Mouse (Mus musculus) mouse embryonic stem cell (cell line): ENCODE measurements around the gene Bglap3.
"Not testable (repeated sequence)": the region's sequence is repeated elsewhere in the genome, so short reads cannot be mapped to it uniquely, and the experiment has no call there.

Experiments
- in situ Hi-C, 2 experiments: fragments of 300-500 bp; cut with MboI; formaldehyde crosslinking; loops; 1 replicate in 1 of 2; 3 replicates in 1 of 2; pipeline ENCODE4 v1.14.3; 2019 to 2020; ENCODE audit warnings: low sequenced_read_pairs in 2 of 2, low pct_unique_long_range_greater_than_20kb in 1 of 2, mixed read lengths in 1 of 2; ENCODE audit not compliant: unreplicated experiment in 1 of 2

The Bglap3 gene

DNA sequence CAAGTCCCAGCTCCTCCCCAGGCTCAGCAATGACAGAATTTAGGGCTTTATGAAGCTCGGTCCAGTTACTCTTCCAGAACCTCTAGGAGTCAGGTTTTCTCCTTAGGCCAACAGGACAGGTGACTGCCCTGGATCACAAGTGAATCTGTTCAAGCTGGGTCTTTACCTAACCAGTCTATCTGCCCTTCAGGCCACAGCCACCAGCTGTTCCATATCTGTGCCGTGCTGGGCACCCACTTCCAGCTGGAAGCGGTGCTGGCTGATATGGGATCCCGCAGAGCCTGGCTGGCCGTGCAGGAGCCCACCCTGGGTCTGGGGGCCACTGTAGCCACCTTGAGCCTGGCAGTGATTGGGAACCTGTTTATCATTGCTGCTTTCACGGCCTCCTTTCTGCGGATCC lies 9.8 kb upstream of the Bglap3 start:
- in situ Hi-C loops: not testable (repeated sequence)

DNA sequence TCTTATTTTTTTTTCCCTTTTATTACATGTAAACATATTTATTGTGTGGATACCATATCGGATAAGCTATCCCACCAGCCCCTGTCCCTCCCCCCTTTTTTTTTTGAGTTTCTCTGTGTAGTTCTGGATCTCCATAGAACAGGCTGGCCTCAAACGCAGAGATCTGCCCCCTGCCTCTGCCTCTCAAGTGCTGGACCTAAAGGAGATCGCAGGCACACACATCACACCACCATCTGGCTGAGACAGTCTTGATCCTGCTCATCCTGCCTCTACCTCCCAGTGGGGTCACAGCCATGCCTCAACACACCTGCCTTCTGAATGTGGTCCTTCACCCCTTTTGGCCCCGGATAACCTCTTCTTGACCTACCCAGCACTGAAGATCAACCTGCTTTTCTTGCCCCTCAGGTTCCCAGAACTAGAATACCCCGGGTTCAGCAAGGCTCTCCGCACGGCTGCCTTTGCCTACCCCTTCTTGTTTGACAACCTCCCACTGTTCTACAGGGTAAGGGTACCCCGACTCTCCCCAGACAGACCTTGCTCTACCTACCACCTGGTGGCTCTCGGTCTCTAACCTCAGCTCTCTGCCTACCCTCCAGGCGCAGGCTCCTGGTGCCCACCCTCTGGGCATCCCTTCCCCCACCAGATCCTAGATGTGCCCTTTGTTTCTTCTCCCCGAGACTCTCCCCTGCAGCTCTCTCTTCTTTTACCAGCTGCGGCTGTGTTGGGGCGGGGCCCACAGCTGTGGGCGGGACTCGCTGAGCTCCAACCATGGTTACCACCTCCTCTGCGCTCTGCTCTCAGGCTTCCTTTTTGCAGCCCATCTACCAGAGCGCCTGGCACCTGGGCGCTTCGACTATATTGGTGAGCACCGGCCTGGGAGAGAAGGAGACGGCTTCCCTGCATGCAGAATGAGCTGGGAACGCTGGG lies 9.1 kb upstream of the Bglap3 start:
- in situ Hi-C loops: not testable (repeated sequence)

DNA sequence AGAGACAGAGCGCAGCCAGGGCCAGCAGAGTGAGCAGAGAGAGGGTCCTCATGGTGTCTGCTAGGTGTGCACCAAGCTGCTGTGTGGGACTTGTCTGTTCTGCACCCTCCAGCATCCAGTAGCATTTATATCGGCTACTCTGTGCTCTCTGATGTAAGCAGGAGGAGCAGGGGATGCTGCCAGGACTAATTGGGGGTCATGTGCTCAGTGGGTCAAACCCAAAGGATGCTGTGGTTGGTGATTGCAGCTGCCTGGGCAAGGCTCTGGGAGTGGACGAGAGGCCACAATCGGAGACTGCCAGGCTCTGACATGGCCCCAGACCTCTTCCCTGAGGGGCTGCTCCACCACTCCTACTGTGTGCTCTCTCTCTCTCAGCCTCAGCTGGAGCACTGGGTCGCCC lies 6.1 kb upstream of the Bglap3 start, which contains the start of gene Bglap2:
Bglap2 (minus strand) TSS at position 101 of the 400 bp plus-strand sequence.
- in situ Hi-C loops: not testable (repeated sequence)

DNA sequence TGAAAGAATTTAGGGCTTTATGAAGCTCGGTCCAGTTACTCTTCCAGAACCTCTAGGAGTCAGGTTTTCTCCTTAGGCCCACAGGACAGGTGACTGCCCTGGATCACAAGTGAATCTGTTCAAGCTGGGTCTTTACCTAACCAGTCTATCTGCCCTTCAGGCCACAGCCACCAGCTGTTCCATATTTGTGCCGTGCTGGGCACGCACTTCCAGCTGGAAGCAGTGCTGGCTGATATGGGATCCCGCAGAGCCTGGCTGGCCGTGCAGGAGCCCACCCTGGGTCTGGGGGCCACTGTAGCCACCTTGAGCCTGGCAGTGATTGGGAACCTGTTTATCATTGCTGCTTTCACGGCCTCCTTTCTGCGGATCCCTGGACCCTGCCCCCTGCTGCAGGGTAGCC lies 4.1 kb upstream of the Bglap3 start:
- in situ Hi-C loops: not testable (repeated sequence)

DNA sequence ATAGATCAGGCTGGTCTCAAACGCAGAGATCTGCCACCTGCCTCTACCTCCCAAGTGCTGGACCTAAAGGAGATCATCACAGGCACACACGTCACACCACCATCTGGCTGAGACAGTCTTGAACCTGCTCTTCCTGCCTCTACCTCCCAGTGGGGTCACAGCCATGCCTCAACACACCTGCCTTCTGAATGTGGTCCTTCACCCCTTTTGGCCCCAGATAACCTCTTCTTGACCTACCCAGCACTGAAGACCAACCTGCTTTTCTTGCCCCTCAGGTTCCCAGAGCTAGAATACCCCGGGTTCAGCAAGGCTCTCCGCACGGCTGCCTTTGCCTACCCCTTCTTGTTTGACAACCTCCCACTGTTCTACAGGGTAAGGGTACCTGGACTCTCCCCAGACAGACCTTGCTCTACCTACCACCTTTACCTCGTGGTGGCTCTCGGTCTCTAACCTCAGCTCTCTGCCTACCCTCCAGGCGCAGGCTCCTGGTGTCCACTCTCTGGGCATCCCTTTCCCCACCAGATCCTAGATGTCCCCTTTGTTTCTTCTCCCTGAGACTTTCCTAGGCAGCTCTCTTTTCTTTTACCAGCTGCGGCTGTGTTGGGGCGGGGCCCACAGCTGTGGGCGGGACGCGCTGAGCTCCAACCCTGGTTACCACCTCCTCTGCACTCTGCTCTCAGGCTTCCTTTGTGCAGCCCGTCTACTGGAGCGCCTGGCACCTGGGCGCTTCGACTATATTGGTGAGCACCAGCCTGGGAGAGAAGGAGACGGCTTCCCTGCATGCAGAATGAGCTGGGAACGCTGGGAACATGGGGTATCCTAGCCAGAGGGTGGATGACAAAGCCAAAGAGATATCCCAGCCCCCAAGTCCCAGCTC lies 3.4 kb upstream of the Bglap3 start:
- in situ Hi-C loops: not testable (repeated sequence)

DNA sequence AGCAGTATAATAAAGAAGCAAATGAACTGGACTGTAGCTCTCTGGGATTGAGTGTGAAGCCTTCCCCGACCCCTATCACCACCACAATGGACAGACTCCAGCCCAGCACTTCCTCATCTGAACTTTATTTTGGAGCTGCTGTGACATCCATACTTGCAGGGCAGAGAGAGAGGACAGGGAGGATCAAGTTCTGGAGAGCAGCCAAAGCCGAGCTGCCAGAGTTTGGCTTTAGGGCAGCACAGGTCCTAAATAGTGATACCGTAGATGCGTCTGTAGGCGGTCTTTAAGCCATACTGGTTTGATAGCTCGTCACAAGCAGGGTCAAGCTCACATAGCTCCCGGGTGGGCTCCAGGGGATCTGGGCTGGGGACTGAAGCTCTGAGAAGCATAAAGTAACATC lies 4.0 kb downstream of the Bglap3 start:
- in situ Hi-C loops: not testable (repeated sequence)

DNA sequence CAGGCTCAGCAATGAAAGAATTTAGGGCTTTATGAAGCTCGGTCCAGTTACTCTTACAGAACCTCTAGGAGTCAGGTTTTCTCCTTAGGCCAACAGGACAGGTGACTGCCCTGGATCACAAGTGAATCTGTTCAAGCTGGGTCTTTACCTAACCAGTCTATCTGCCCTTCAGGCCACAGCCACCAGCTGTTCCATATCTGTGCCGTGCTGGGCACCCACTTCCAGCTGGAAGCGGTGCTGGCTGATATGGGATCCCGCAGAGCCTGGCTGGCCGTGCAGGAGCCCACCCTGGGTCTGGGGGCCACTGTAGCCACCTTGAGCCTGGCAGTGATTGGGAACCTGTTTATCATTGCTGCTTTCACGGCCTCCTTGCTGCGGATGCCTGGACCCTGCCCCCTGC lies 5.0 kb downstream of the Bglap3 start:
- in situ Hi-C loops: not testable (repeated sequence)

DNA sequence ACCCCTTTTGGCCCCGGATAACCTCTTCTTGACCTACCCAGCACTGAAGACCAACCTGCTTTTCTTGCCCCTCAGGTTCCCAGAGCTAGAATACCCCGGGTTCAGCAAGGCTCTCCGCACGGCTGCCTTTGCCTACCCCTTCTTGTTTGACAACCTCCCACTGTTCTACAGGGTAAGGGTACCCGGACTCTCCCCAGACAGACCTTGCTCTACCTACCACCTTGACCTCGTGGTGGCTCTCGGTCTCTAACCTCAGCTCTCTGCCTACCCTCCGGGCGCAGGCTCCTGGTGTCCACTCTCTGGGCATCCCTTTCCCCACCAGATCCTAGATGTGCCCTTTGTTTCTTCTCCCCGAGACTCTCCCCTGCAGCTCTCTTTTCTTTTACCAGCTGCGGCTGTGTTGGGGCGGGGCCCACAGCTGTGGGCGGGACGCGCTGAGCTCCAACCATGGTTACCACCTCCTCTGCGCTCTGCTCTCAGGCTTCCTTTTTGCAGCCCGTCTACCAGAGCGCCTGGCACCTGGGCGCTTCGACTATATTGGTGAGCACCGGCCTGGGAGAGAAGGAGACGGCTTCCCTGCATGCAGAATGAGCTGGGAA lies 5.6 kb downstream of the Bglap3 start:
- in situ Hi-C loops: not testable (repeated sequence)

DNA sequence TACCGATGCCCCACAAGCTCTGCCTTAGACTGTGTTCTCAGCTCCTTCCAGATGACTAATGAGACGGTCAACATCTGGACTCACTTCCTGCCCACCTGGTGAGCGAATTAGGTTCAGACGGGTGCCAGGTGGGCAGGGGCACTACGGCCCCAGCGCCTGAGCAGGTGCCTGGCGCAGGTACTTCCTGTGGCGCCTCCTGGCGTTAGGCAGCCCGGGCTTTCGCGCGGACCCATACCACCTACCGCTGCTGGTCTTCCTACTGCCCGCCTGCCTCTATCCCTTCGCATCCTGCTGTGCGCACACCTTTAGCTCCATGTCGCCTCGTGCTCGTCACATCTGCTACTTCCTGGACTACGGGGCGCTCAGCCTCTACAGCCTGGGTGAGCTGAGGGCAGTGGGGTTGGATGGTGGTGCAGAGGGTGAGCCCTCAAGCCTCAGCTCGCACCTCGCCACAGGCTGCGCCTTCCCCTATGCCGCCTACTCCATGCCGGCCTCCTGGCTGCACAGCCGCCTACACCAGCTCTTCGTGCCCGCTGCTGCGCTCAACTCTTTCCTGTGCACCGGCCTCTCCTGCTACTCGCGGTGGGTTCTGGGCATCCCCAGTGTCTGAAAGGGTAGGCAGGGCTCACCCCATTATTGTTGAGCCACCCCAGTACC lies 6.7 kb downstream of the Bglap3 start:
- in situ Hi-C loops: no loop called here

DNA sequence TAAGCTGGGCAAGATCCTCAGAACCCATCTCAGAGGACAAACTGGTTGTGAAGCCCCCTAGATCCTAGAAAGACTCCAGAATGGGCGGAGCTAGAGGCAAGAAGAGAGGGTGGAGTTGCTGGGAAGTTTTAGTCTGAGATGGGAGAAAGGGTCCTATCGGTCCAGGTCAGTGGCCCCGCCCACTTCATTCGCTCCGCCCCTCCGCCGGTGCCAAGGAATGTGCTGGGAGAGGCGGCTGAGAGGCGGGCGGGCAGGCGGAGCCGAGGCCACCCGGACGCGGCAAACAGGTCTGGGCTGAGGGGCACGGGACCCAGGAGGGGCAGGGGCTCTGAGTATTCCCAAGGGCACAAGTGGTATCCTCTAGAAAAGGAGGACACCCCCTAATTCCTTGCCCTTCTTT lies 8.2 kb downstream of the Bglap3 start, which contains the start of gene Paqr6:
Paqr6 (plus strand) TSS at position 248 of the 400 bp plus-strand sequence.
- in situ Hi-C loops: no loop called here

DNA sequence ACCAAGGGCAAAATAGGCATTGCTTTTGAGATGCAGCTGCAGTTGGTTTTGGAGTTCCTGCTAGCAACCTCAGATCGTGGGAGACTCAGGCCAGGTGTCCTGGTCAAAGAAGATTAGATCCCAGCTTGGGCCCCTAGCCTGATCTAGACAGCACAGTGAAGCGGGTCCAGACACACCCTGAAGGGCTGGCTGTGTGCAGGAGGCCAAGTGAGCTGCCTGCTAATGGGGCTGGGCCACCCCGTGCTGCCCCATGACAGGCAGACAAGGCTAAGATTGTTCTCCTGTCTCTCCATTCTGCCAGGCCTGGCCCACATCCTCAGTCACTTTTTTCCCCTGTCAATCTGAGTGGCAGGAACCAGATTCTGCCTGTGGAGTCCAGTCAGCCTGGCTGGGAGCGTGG lies 8.8 kb downstream of the Bglap3 start:
- in situ Hi-C loops: no loop called here

DNA sequence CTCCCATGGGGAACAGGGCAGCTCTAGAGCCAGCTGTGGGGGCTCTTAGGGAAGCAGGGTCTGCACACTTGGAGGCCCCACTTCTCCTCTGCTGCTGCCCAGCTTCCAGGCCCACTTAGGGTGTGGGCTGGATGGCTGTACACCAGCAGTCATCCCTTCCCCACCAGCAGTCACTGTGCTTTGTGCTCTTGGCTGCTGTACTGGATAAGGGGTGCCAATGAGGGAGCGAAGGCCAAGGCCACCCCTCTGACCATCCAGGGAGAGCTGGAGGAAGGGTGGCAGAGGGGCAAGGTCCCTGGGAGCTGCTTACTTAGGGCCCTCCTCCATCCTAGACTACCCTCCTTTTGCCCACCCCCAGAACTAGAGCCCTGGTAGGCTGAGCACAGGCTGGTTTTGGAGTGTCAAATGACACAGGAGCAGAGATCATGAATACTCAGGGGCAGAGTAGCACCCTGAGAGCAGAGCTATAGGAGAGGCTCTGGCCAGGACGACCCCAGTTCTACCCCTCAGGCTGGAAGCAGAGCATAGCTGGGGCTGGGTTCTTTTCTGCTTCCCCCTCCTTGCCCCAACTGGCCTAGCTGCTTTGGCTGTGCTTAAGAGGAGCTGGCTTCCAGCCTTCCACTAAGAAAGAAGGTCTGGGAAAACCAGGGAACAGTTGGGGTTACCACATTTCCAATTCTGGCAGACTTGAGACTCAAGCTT lies 10.8 kb downstream of the Bglap3 start:
- in situ Hi-C loops: no loop called here

DNA sequence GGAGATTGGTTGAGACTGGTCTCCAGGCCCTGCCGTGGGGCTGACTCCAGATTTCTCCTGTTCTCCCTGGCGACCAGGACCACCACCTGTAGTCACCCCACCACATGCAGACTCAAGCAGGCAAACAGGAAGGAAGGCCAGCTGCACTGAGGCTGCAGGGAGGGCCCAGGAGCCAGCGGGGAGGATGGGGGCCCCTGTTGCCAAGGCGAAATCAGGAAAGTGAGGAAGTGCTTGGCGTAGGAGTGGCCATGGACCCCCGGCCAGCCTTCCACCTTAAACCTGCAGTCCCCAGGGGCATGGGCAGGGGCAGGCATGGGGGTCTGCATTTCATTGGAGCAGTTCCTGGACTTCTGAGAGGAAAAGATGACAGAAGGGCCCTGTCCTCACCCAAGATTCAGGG lies 11.4 kb downstream of the Bglap3 start:
- in situ Hi-C loops: no loop called here

DNA sequence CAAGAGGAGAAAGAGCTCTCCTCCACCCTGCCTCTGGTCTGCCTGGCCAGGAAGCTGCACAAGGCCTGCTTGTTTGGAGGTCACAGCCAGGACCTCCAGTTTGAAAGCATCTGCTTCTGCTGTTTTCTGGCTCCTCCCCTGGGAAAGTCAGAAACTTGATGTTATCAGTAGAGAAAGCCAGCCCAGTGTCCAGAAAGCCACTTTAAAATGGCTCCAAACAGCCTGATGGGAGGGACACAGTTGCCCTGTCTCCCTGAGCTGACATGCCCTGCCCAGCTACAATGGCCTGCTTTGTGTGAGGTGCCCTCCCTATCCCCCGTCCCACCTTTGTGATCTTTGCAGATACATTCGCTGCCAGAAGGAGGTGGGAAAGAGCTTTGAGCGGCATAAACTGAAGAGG lies 12.6 kb downstream of the Bglap3 start:
- in situ Hi-C loops: no loop called here

DNA sequence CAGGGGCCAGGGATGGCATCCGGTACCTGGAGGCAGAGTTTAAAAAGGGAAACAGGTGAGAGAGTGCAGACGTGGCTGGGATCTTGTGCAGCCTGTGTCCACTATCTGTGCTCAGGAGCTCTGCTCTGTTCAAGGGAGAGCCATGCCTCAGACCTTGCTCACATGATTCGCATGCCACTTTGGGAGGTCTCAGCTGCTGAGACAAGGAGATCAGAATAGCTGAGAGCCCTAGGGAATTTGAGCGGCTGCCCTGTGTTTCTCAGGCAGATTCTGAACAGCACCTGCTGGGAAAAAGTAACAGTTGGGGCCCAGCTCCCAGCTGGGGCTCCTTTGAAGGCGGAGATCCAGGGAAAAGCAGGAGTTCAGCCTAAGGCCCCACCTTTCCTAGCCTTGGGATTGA lies 13.0 kb downstream of the Bglap3 start:
- in situ Hi-C loops: no loop called here

DNA sequence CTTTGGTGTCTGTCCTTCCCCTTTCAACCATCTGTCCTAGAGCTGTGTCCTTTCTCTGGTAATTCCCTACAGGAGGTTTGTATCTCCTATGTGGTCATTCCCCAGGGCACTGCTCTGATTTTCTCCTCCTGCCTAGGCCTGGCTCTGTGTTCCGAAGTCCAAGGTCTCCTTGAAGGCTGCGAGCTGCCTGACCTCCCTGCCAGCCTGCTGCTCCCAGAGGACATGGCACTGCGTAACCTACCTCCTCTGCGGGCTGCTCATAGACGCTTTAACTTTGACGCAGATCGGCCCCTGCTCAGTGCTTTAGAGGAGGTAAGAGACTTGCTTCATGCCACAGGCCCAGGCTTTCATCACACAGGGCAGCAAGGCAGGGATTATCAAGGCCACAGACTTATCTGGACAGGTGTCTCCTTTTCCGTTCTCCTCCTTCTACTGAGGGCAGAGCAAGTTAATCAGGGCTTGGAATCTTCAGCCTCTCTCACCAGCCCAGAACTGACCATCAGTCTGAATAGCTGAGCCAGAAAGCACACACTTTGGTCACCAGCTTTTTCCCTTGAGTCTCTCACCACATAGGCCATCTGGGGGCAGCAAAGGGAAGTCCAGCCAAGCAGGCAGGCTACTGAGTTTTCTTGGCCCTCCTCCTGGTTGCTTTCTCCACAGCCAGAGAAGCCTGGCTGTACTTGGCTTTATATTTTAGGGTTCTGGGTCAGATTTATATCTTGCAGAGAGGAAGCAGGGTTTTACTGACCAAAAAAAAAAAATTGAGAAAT lies 18.0 kb downstream of the Bglap3 start:
- in situ Hi-C loops: loop anchor here (5.0 kb wide), 1 partner anchor 42 kb away; no protein-coding TSS in a partner anchor

DNA sequence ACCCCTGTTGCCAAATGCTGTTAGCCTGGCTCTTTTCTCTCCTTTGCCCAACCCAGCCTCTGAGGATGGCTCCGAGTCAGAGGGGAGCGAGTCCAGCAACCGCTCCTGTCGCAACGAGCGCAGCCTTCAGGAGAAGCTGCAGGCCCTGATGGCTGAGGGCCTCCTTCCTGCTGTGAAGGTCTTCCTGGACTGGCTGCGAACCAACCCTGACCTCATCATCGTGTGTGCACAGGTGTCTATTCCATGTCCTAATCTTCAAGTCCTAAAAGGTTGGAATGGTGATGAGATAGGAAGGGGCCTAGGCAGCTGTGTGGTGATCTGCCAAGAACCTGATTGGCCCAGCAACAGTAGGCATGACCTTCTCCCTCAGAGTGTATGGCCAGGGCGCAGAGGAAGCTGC lies 19.6 kb downstream of the Bglap3 start:
- in situ Hi-C loops: loop anchor here (5.0 kb wide), 1 partner anchor 41 kb away; no protein-coding TSS in a partner anchor
